Mouse (Mus musculus): Measurements from ENCODE around the gene Mcu. TPM values are rescaled to one million over a fixed set of nuclear protein-coding genes. Genes with fewer than 3 reads are reported as not detected.

The Mcu gene
- polyA plus RNA-seq, 1 experiment from 2014 or later: 10.2 TPM

DNA sequence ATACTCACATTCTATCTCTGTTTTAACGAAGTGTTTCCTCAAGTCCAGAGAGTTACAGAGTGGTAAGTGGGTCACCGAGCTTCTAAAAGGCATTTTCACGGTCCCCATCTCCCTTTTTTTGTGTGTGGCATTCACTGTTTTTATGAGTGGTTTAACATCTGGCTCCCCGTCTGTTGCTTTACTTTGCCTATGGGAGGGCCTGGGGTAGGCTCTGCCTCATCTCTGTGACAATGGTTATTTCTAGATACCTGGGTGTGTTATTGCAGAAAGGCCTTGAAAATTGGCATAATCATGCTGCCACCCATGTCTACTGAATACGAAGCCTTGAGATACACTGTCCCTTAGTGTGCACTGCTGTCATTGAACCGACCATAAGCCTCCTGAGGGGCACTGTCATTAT lies 84.2 kb downstream of the Mcu start:
- H3K4me1 ChIP-seq (replicated peaks): no peaks in the 10 kb centered on the region
- H3K9me3 ChIP-seq (replicated peaks): no peaks in the 10 kb centered on the region
- 73% methylated on average over 6 of the region's 6 CpGs for WGBS (ENCODE audit: insufficient replicate concordance)
- no peak for ATAC-seq (ENCODE audit: insufficient read depth)
- no peak overlapping the region for H3K4me3 ChIP-seq (replicated peaks)
- no peak overlapping the region for H3K4me2 ChIP-seq
- H3K27me3 ChIP-seq: no peaks in the 10 kb centered on the region
- H3K36me3 ChIP-seq (replicated peaks): no peaks in the 10 kb centered on the region
- H3K9ac ChIP-seq: no peak overlapping the region
- no peak overlapping the region for H3K27ac ChIP-seq (replicated peaks)

DNA sequence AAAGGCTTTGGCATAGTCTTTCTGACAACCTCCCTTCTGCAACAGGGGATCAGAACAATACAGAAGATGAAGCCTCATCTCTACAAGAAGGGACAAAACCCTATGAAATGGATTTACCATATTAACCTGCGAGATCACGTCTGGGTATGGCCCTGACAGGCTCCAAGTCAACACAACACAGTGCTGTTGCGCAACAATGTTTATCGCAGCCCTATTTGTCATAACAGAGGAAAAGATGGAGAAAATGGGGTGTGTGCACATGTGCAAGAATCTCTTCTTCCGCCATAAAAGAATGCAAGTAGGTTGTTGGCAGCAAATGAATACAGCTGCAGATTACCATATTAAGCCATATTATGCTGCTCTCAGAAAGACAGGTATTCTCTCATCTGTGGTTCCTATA lies 88.7 kb downstream of the Mcu start:
- 73% methylated on average over 5 of the region's 5 CpGs for WGBS (ENCODE audit: insufficient replicate concordance)

DNA sequence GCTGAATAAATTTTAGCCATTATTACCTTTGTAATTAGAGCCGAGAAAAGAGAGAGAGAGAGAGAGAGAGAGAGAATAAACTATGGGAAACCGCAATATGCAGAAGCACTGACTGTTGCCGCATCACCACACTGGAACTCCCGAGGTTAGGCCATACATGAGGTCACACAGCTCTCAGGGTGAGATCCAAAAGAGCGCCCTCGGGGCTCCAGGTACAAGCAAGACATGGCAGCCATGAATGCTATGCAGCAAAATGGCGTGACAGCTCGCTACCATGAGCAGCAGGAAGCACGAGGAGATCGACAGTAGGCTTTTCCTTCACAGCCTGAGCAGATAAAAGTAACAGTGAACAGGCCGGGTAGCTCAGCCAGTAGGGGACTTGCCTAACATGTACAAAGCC lies 89.2 kb downstream of the Mcu start:
- Histone ChIP-seq H3K36me3 (replicated peaks) (no peaks in the 10 kb centered on the region), H3K4me3 (replicated peaks) (no peak overlapping the region), H3K27me3 (no peaks in the 10 kb centered on the region), H3K27ac (replicated peaks) (no peak overlapping the region), H3K4me2 (no peak overlapping the region), H3K4me1 (replicated peaks) (no peaks in the 10 kb centered on the region), H3K9me3 (replicated peaks) (no peaks in the 10 kb centered on the region), H3K9ac (no peak overlapping the region)
- WGBS (ENCODE audit: insufficient replicate concordance): 76% methylated on average over 11 of the region's 11 CpGs
- no peak for ATAC-seq (ENCODE audit: insufficient read depth)

More for the DNA sequence above, 88.7 kb downstream of the Mcu start:
- Histone ChIP-seq H3K4me3 (replicated peaks) (no peak overlapping the region), H3K36me3 (replicated peaks) (no peaks in the 10 kb centered on the region), H3K4me2 (no peak overlapping the region), H3K4me1 (replicated peaks) (no peaks in the 10 kb centered on the region), H3K9me3 (replicated peaks) (no peaks in the 10 kb centered on the region), H3K27ac (replicated peaks) (no peak overlapping the region), H3K27me3 (no peaks in the 10 kb centered on the region), H3K9ac (no peak overlapping the region)
- no peak for ATAC-seq (ENCODE audit: insufficient read depth)

DNA sequence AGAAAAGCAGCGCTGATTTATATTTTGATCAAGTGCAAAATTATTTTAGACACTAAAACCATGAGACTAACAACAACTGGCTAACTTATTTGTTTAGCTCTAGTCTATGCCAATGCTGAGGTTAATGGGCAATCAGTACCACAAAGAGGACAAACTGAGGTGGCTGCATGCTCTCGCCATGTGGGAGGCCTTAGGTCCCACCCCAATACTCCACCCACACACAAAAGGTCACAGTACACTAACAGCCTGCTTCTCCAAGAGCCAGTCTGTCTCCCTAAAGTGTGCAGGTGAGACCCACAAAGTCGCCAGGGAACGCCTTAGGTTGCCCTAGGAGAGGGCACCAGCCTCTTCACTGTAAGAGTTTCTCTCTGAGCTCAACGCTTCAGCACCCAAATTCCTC lies 91.8 kb downstream of the Mcu start:
- no peaks in the 10 kb centered on the region for H3K36me3 ChIP-seq (replicated peaks)
- no peak overlapping the region for H3K4me2 ChIP-seq
- no peak for ATAC-seq (ENCODE audit: insufficient read depth)
- no peak overlapping the region for H3K9ac ChIP-seq
- H3K4me1 ChIP-seq (replicated peaks): no peaks in the 10 kb centered on the region
- 59% methylated on average over 5 of the region's 5 CpGs for WGBS (ENCODE audit: insufficient replicate concordance)
- H3K9me3 ChIP-seq (replicated peaks): no peaks in the 10 kb centered on the region
- no peak overlapping the region for H3K4me3 ChIP-seq (replicated peaks)
- H3K27ac ChIP-seq (replicated peaks): no peak overlapping the region
- no peaks in the 10 kb centered on the region for H3K27me3 ChIP-seq

DNA sequence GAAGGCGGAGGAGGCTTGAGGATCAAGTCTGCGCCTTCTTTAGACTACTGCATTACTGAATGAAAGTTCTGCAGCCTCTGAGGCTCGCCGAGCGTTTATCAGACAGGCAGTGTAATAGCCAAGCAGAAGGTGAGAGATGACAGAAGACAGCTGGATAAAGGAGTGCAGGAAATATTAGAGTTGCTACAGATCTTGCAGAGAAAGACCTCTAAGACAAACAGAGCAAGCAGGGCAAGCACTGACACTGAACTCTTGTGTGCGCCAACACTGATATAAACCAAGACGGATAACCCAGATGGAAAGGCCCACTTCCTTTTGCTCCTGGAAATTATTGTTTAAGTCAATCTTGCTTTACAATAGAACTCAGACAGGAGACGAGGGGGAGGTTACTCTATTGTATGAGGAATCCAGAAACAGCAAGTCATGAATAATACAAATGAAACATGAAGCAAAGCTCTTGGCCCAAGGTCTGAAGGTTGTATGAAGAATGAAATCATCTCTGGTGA lies 92.6 kb downstream of the Mcu start:
- H3K9me3 ChIP-seq (replicated peaks): no peaks in the 10 kb centered on the region
- H3K4me1 ChIP-seq (replicated peaks): no peaks in the 10 kb centered on the region
- H3K4me2 ChIP-seq: no peak overlapping the region
- H3K36me3 ChIP-seq (replicated peaks): no peaks in the 10 kb centered on the region
- H3K27ac ChIP-seq (replicated peaks): no peak overlapping the region
- H3K27me3 ChIP-seq: no peaks in the 10 kb centered on the region
- no peak overlapping the region for H3K4me3 ChIP-seq (replicated peaks)
- ATAC-seq (ENCODE audit: insufficient read depth): no peak
- 66% methylated on average over 8 of the region's 8 CpGs for WGBS (ENCODE audit: insufficient replicate concordance)
- no peak overlapping the region for H3K9ac ChIP-seq

DNA sequence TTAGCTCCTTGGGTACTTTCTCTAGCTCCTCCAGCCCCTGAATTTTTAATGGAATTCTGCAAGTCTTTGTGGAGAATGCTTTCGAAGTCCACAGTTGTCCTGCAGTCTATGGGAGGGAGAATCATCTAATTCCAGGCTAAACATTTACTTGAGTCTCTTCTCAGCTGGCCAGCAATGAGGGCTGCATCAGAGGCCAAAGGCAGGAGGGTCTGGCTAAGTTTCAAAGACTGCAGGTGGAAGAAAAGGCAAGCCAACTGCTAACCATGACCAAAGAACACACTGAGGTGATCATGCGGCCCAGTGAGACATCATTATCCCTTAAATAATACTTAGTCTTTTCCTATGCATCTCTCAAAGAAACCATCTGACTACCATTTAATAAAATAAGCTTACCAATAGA lies 95.8 kb downstream of the Mcu start:
- H3K4me2 ChIP-seq: no peak overlapping the region
- H3K4me1 ChIP-seq (replicated peaks): no peaks in the 10 kb centered on the region
- no peak overlapping the region for H3K27ac ChIP-seq (replicated peaks)
- H3K9ac ChIP-seq: no peak overlapping the region
- H3K27me3 ChIP-seq: no peaks in the 10 kb centered on the region
- no peaks in the 10 kb centered on the region for H3K9me3 ChIP-seq (replicated peaks)
- 72% methylated on average over 2 of the region's 2 CpGs for whole genome bisulfite sequencing (ENCODE audit: insufficient replicate concordance)
- H3K4me3 ChIP-seq (replicated peaks): no peak overlapping the region
- H3K36me3 ChIP-seq (replicated peaks): no peaks in the 10 kb centered on the region
- ATAC-seq (ENCODE audit: insufficient read depth): no peak

DNA sequence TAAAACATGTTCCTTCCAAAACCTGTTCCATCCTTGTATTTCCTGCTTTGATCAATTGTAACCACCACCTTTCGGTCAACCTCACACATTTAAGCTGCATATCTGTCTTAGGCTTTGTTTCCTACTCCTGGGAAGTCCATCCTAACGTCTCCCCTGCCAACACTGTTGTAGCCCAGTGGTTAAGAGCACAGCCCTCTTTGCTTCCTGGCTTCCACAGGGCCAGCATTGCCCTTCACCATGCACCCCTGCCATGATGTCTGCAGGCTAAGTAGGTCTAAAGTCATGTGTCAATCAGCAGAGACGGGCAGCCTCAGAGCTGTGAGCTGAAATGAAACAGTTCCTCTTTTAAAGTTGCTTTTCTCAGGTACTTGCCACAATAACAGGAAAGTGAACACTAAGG lies 97.1 kb downstream of the Mcu start:
- H3K27me3 ChIP-seq: no peaks in the 10 kb centered on the region
- no peaks in the 10 kb centered on the region for H3K4me1 ChIP-seq (replicated peaks)
- H3K4me3 ChIP-seq (replicated peaks): no peak overlapping the region
- no peaks in the 10 kb centered on the region for H3K9me3 ChIP-seq (replicated peaks)
- 55% methylated on average over 3 of the region's 3 CpGs for WGBS (ENCODE audit: insufficient replicate concordance)
- no peak overlapping the region for H3K9ac ChIP-seq
- no peak overlapping the region for H3K4me2 ChIP-seq
- H3K27ac ChIP-seq (replicated peaks): no peak overlapping the region
- H3K36me3 ChIP-seq (replicated peaks): no peaks in the 10 kb centered on the region
- no peak for ATAC-seq (ENCODE audit: insufficient read depth)

DNA sequence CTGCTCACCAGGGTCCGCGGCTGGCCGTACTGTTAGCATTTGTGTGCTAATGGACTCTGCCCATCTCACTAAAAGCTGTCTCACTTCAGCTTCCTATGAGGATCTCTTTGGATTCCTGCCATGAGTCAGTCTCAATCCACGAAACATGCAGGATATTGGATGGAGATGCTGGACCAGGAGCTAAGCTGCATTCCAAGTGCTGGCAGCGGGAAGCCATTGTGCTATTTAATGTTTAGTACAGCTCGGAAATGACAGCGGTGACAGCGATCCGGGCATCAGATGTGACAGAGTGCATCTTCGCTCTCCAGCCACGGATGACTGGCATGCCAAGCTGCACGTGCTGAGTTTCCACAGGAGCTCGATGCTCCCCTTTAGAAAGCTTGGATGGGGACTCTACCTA lies 99.3 kb downstream of the Mcu start:
- no peak overlapping the region for H3K4me2 ChIP-seq
- H3K27me3 ChIP-seq: no peaks in the 10 kb centered on the region
- no peak overlapping the region for H3K9ac ChIP-seq
- H3K4me1 ChIP-seq (replicated peaks): no peaks in the 10 kb centered on the region
- H3K27ac ChIP-seq (replicated peaks): no peak overlapping the region
- H3K36me3 ChIP-seq (replicated peaks): no peaks in the 10 kb centered on the region
- 80% methylated on average over 13 of the region's 13 CpGs for WGBS (ENCODE audit: insufficient replicate concordance)
- H3K9me3 ChIP-seq (replicated peaks): no peaks in the 10 kb centered on the region
- ATAC-seq (ENCODE audit: insufficient read depth): no peak
- H3K4me3 ChIP-seq (replicated peaks): no peak overlapping the region

DNA sequence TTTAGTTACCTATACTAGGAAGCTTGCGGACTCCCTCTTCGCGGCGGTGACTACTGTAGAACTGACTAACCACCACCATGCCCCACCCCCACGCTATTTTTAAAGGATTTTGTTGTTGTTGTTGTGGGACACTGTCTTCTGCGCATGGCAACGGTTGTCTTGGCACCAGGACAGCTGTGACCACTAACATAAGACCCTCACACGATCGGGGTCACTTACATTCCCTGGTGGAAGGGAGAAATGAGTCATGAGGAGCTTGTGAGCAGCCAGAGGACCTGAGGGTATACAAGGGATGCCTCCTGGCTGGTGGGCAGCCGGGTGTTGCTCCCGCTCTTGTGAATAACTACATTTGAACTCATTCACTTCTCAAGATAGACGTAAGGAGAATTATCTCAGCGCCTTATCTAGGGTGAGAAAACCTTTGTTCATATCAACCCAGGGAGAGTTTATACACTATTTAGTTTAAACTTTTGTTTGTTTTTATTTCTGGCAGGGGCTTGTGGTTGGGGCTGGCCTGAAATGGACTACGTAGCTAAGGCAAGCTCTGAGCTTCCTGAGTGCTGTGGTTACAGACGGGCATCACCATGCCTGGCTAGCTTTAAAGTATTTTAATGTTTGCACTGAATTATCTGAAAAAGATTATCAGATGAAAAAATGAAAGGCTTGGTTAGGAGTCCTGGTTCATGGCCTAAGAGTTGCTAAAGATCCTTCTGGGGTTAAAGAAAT lies 101.6 kb downstream of the Mcu start:
- no peak overlapping the region for H3K4me3 ChIP-seq (replicated peaks)
- no peak overlapping the region for H3K9ac ChIP-seq
- no peak overlapping the region for H3K4me2 ChIP-seq
- H3K4me1 ChIP-seq (replicated peaks): no peaks in the 10 kb centered on the region
- WGBS (ENCODE audit: insufficient replicate concordance): 63% methylated on average over 15 of the region's 15 CpGs
- ATAC-seq (ENCODE audit: insufficient read depth): no peak
- no peaks in the 10 kb centered on the region for H3K27me3 ChIP-seq
- H3K9me3 ChIP-seq (replicated peaks): no peaks in the 10 kb centered on the region
- no peak overlapping the region for H3K27ac ChIP-seq (replicated peaks)
- no peaks in the 10 kb centered on the region for H3K36me3 ChIP-seq (replicated peaks)

DNA sequence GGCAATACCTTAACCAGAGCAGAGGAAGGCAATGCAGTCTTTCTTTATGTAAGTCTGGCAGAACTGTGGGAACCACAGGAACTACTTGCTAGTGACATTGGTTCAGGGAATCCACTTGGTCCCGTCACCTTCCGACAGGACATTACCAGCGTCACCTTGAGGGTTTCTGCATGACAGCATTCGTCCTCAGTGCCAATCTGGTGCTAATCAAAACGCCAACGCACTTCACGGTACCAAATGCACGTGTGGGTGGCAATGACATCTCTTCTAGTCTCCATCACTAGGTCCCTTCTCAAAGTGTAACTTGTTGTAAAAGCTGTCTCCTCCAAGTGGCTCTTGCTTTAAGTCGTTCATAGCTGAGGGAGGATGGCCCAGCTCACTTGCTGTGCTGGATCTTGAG lies 104.3 kb downstream of the Mcu start:
- no peaks in the 10 kb centered on the region for H3K4me1 ChIP-seq (replicated peaks)
- no peak overlapping the region for H3K9ac ChIP-seq
- H3K27ac ChIP-seq (replicated peaks): no peak overlapping the region
- WGBS (ENCODE audit: insufficient replicate concordance): 76% methylated on average over 9 of the region's 9 CpGs
- no peak overlapping the region for H3K4me3 ChIP-seq (replicated peaks)
- H3K27me3 ChIP-seq: no peaks in the 10 kb centered on the region
- H3K9me3 ChIP-seq (replicated peaks): no peaks in the 10 kb centered on the region
- no peak for ATAC-seq (ENCODE audit: insufficient read depth)
- no peak overlapping the region for H3K4me2 ChIP-seq
- H3K36me3 ChIP-seq (replicated peaks): no peaks in the 10 kb centered on the region

DNA sequence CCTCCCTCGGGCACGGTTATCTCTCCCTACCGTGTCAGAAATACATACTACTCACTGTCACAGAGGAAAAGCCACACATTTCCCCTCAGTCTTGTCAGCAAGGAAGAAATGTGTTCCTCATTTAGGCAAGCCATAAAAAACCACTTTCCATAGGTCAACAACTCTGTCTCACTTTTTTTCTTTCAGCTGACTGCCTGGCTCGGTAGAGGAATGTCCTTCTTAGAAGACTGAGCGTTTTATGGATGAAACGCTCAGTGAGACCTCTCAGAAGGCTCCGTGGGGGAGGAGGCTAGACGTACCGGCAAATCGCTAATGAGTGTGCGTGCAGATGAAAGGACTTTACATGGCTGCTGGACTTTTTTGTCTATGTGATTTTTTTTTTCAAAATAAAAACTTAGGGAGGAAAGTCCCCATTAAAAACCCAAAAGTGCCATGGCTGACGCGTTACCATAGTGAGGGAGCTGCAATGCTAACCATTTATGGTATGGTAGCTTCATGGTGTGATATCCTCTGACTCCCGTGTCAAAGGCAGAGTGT lies 105.0 kb downstream of the Mcu start:
- no peak overlapping the region for H3K9ac ChIP-seq
- H3K9me3 ChIP-seq (replicated peaks): no peaks in the 10 kb centered on the region
- H3K4me1 ChIP-seq (replicated peaks): no peaks in the 10 kb centered on the region
- H3K27ac ChIP-seq (replicated peaks): no peak overlapping the region
- H3K4me3 ChIP-seq (replicated peaks): no peak overlapping the region
- H3K4me2 ChIP-seq: no peak overlapping the region
- H3K27me3 ChIP-seq: no peaks in the 10 kb centered on the region
- no peaks in the 10 kb centered on the region for H3K36me3 ChIP-seq (replicated peaks)
- WGBS (ENCODE audit: insufficient replicate concordance): 32% methylated on average over 14 of the region's 14 CpGs
- no peak for ATAC-seq (ENCODE audit: insufficient read depth)

Measured in liver, embryonic 15.5 days (tissue).